Mouse (Mus musculus): ENCODE results near the gene Lyzl4. TPM values are rescaled to one million over a fixed set of nuclear protein-coding genes. Genes with fewer than 3 reads are reported as not detected.

Lyzl4 gene
- polyA plus RNA-seq, 1 experiment from 2014 or later: not detected

GRCm38 (mm10) chr9:121675556-121675955 is 33.7 kb upstream of the Lyzl4 start:
- Histone ChIP-seq H3K4me3 (ENCODE audit: low read depth, low read length) (no peak overlapping the region), H3K4me1 (replicated peaks; ENCODE audit: control insufficient read depth, insufficient read depth, low read length) (0 out of 2 replicates have a peak, but pooled peaks cover 2% of the 10 kb centered on the region), H3K4me2 (ENCODE audit: low read depth, low read length, severe bottlenecking) (no peak overlapping the region), H3K36me3 (ENCODE audit: control insufficient read depth, insufficient read depth, low read length) (no peaks in the 10 kb centered on the region), H3K9me3 (ENCODE audit: control insufficient read depth, low read length) (no peaks in the 10 kb centered on the region), H3K27me3 (ENCODE audit: control insufficient read depth, insufficient read depth, low read length) (no peaks in the 10 kb centered on the region), H3K9ac (ENCODE audit: low read length) (no peak overlapping the region), H3K27ac (ENCODE audit: low read depth, low read length) (no peak overlapping the region)
- no peak for DNase-seq (ENCODE audit: low spot score)
- ATAC-seq (replicated peaks; ENCODE audit: low FRiP score): no peak
- WGBS: 90% methylated on average over 2 of the region's 2 CpGs

GRCm38 (mm10) chr9:121675011-121675410 is 33.1 kb upstream of the Lyzl4 start:
- H3K4me3 ChIP-seq (ENCODE audit: low read depth, low read length): no peak overlapping the region
- 0 out of 2 replicates have a peak, but pooled peaks cover 2% of the 10 kb centered on the region for H3K4me1 ChIP-seq (replicated peaks; ENCODE audit: control insufficient read depth, insufficient read depth, low read length)
- no peak overlapping the region for H3K4me2 ChIP-seq (ENCODE audit: low read depth, low read length, severe bottlenecking)
- H3K27me3 ChIP-seq (ENCODE audit: control insufficient read depth, insufficient read depth, low read length): peaks cover under 1% of the 10 kb centered on the region; the same call in 1 of the 2 replicates
- H3K9ac ChIP-seq (ENCODE audit: low read length): no peak overlapping the region
- no peak for ATAC-seq (replicated peaks; ENCODE audit: low FRiP score)
- H3K36me3 ChIP-seq (ENCODE audit: control insufficient read depth, insufficient read depth, low read length): no peaks in the 10 kb centered on the region
- DNase-seq (ENCODE audit: low spot score): no peak
- WGBS: 88% methylated on average over 9 of the region's 9 CpGs
- H3K9me3 ChIP-seq (ENCODE audit: control insufficient read depth, low read length): no peaks in the 10 kb centered on the region
- H3K27ac ChIP-seq (ENCODE audit: low read depth, low read length): no peak overlapping the region

- no peak for ATAC-seq (replicated peaks; ENCODE audit: low FRiP score)
- no peaks in the 10 kb centered on the region for H3K9me3 ChIP-seq (ENCODE audit: control insufficient read depth, low read length)
- H3K36me3 ChIP-seq (ENCODE audit: control insufficient read depth, insufficient read depth, low read length): no peaks in the 10 kb centered on the region
- no peak for DNase-seq (ENCODE audit: low spot score)
- no peak overlapping the region for H3K4me2 ChIP-seq (ENCODE audit: low read depth, low read length, severe bottlenecking)
- no peaks in the 10 kb centered on the region for H3K4me1 ChIP-seq (replicated peaks; ENCODE audit: control insufficient read depth, insufficient read depth, low read length)
- no peak overlapping the region for H3K4me3 ChIP-seq (ENCODE audit: low read depth, low read length)
- 87% methylated on average over 5 of the region's 5 CpGs for WGBS
- H3K27me3 ChIP-seq (ENCODE audit: control insufficient read depth, insufficient read depth, low read length): peaks cover 2% of the 10 kb centered on the region
- H3K27ac ChIP-seq (ENCODE audit: low read depth, low read length): no peak overlapping the region
- H3K9ac ChIP-seq (ENCODE audit: low read length): no peak overlapping the region
Measured at GRCm38 (mm10) chr9:121673716-121674115, 31.8 kb upstream of the Lyzl4 start.

- Histone ChIP-seq H3K9me3 (ENCODE audit: control insufficient read depth, low read length) (no peaks in the 10 kb centered on the region), H3K27me3 (ENCODE audit: control insufficient read depth, insufficient read depth, low read length) (peaks cover 2% of the 10 kb centered on the region), H3K4me2 (ENCODE audit: low read depth, low read length, severe bottlenecking) (no peak overlapping the region), H3K4me3 (ENCODE audit: low read depth, low read length) (no peak overlapping the region), H3K27ac (ENCODE audit: low read depth, low read length) (no peak overlapping the region), H3K9ac (ENCODE audit: low read length) (no peak overlapping the region), H3K36me3 (ENCODE audit: control insufficient read depth, insufficient read depth, low read length) (no peaks in the 10 kb centered on the region), H3K4me1 (replicated peaks; ENCODE audit: control insufficient read depth, insufficient read depth, low read length) (no peaks in the 10 kb centered on the region)
- ATAC-seq (replicated peaks; ENCODE audit: low FRiP score) (no peak), DNase-seq (ENCODE audit: low spot score) (no peak)
- WGBS: 81% methylated on average over 5 of the region's 5 CpGs
Measured at GRCm38 (mm10) chr9:121672311-121672710, 30.4 kb upstream of the Lyzl4 start.

- H3K27ac ChIP-seq (ENCODE audit: low read depth, low read length): no peak overlapping the region
- no peaks in the 10 kb centered on the region for H3K4me1 ChIP-seq (replicated peaks; ENCODE audit: control insufficient read depth, insufficient read depth, low read length)
- H3K4me2 ChIP-seq (ENCODE audit: low read depth, low read length, severe bottlenecking): no peak overlapping the region
- no peaks in the 10 kb centered on the region for H3K36me3 ChIP-seq (ENCODE audit: control insufficient read depth, insufficient read depth, low read length)
- H3K27me3 ChIP-seq (ENCODE audit: control insufficient read depth, insufficient read depth, low read length): peaks cover 2% of the 10 kb centered on the region
- H3K9me3 ChIP-seq (ENCODE audit: control insufficient read depth, low read length): no peaks in the 10 kb centered on the region
- peak; percentile 71 for DNase-seq (ENCODE audit: low spot score)
- WGBS: 18% methylated on average over 7 of the region's 7 CpGs
- no peak overlapping the region for H3K9ac ChIP-seq (ENCODE audit: low read length)
- no peak; the same call in 1 of the 2 replicates for ATAC-seq (replicated peaks; ENCODE audit: low FRiP score)
- no peak overlapping the region for H3K4me3 ChIP-seq (ENCODE audit: low read depth, low read length)
Measured at GRCm38 (mm10) chr9:121671300-121671699, 29.4 kb upstream of the Lyzl4 start.

GRCm38 (mm10) chr9:121669348-121669791 is 27.5 kb upstream of the Lyzl4 start:
- Histone ChIP-seq H3K4me3 (ENCODE audit: low read depth, low read length) (peak overlapping the region; percentile 18; the same call in 1 of the 2 replicates), H3K4me1 (replicated peaks; ENCODE audit: control insufficient read depth, insufficient read depth, low read length) (no peaks in the 10 kb centered on the region), H3K4me2 (ENCODE audit: low read depth, low read length, severe bottlenecking) (peak overlapping the region; percentile 56), H3K27me3 (ENCODE audit: control insufficient read depth, insufficient read depth, low read length) (peaks cover 2% of the 10 kb centered on the region), H3K27ac (ENCODE audit: low read depth, low read length) (no peak overlapping the region), H3K9ac (ENCODE audit: low read length) (peak overlapping the region; percentile 20), H3K9me3 (ENCODE audit: control insufficient read depth, low read length) (no peaks in the 10 kb centered on the region), H3K36me3 (ENCODE audit: control insufficient read depth, insufficient read depth, low read length) (no peaks in the 10 kb centered on the region)
- ATAC-seq (replicated peaks; ENCODE audit: low FRiP score): peak; percentile 72
- peak; percentile 88 for DNase-seq (ENCODE audit: low spot score)
- WGBS: 1% methylated on average over 28 of the region's 28 CpGs

GRCm38 (mm10) chr9:121667822-121668221 is 25.9 kb upstream of the Lyzl4 start:
- H3K4me1 ChIP-seq (replicated peaks; ENCODE audit: control insufficient read depth, insufficient read depth, low read length): no peaks in the 10 kb centered on the region
- WGBS: 76% methylated on average over 11 of the region's 11 CpGs
- ATAC-seq (replicated peaks; ENCODE audit: low FRiP score) (no peak), DNase-seq (ENCODE audit: low spot score) (no peak)
- peaks cover 2% of the 10 kb centered on the region for H3K27me3 ChIP-seq (ENCODE audit: control insufficient read depth, insufficient read depth, low read length)
- H3K4me2 ChIP-seq (ENCODE audit: low read depth, low read length, severe bottlenecking): no peak overlapping the region
- H3K4me3 ChIP-seq (ENCODE audit: low read depth, low read length): no peak overlapping the region
- no peak overlapping the region for H3K9ac ChIP-seq (ENCODE audit: low read length)
- H3K9me3 ChIP-seq (ENCODE audit: control insufficient read depth, low read length): no peaks in the 10 kb centered on the region
- H3K36me3 ChIP-seq (ENCODE audit: control insufficient read depth, insufficient read depth, low read length): no peaks in the 10 kb centered on the region
- no peak overlapping the region for H3K27ac ChIP-seq (ENCODE audit: low read depth, low read length)

GRCm38 (mm10) chr9:121666957-121667630 is 25.2 kb upstream of the Lyzl4 start:
- no peak overlapping the region for H3K4me3 ChIP-seq (ENCODE audit: low read depth, low read length)
- DNase-seq (ENCODE audit: low spot score) (no peak), ATAC-seq (replicated peaks; ENCODE audit: low FRiP score) (no peak)
- H3K4me1 ChIP-seq (replicated peaks; ENCODE audit: control insufficient read depth, insufficient read depth, low read length): no peaks in the 10 kb centered on the region
- no peak overlapping the region for H3K4me2 ChIP-seq (ENCODE audit: low read depth, low read length, severe bottlenecking)
- H3K27ac ChIP-seq (ENCODE audit: low read depth, low read length): no peak overlapping the region
- no peak overlapping the region for H3K9ac ChIP-seq (ENCODE audit: low read length)
- 76% methylated on average over 16 of the region's 16 CpGs for WGBS
- peaks cover 2% of the 10 kb centered on the region for H3K27me3 ChIP-seq (ENCODE audit: control insufficient read depth, insufficient read depth, low read length)
- no peaks in the 10 kb centered on the region for H3K36me3 ChIP-seq (ENCODE audit: control insufficient read depth, insufficient read depth, low read length)
- H3K9me3 ChIP-seq (ENCODE audit: control insufficient read depth, low read length): no peaks in the 10 kb centered on the region

GRCm38 (mm10) chr9:121664104-121664503 is 22.2 kb upstream of the Lyzl4 start:
- Histone ChIP-seq H3K4me1 (replicated peaks; ENCODE audit: control insufficient read depth, insufficient read depth, low read length) (no peaks in the 10 kb centered on the region), H3K27ac (ENCODE audit: low read depth, low read length) (no peak overlapping the region), H3K9ac (ENCODE audit: low read length) (no peak overlapping the region), H3K9me3 (ENCODE audit: control insufficient read depth, low read length) (no peaks in the 10 kb centered on the region), H3K4me3 (ENCODE audit: low read depth, low read length) (no peak overlapping the region), H3K27me3 (ENCODE audit: control insufficient read depth, insufficient read depth, low read length) (no peaks in the 10 kb centered on the region; the same call in 1 of the 2 replicates), H3K4me2 (ENCODE audit: low read depth, low read length, severe bottlenecking) (no peak overlapping the region), H3K36me3 (ENCODE audit: control insufficient read depth, insufficient read depth, low read length) (no peaks in the 10 kb centered on the region)
- whole genome bisulfite sequencing: 91% methylated on average over 5 of the region's 5 CpGs
- no peak for ATAC-seq (replicated peaks; ENCODE audit: low FRiP score)
- DNase-seq (ENCODE audit: low spot score): no peak
